Mouse (Mus musculus) heart, embryonic 15.5 days (tissue): ENCODE measurements around the gene Foxm1. TPM values are rescaled to one million over a fixed set of nuclear protein-coding genes. Genes with fewer than 3 reads are reported as not detected.
"Not testable (repeated sequence)": the region's sequence is repeated elsewhere in the genome, so short reads cannot be mapped to it uniquely, and the experiment has no call there.

Experiments
- ATAC-seq: fragments of 200-750 bp; cut with Nextera tagmentation; replicated peaks from 2 replicates; pipeline ENCODE4 v1.8.0; 2017; ENCODE audit warnings: low read depth, moderate TSS enrichment; ENCODE audit not compliant: insufficient number of reproducible peaks, insufficient read depth, low FRiP score
- H3K27ac ChIP-seq: fragments of 300-500 bp; sonication (generic); 2 replicates; pipeline ENCODE4 v1.5.1; 2015; ENCODE audit warnings: mild to moderate bottlenecking, inconsistent platforms
- H3K27me3 ChIP-seq: fragments of 300-500 bp; sonication (generic); 2 replicates; pipeline ENCODE4 v1.6.1; 2015; ENCODE audit warnings: inconsistent platforms
- H3K36me3 ChIP-seq: fragments of 300-500 bp; sonication (generic); 2 replicates; pipeline ENCODE4 v1.6.1; 2015; ENCODE audit warnings: mild to moderate bottlenecking, inconsistent platforms
- H3K4me1 ChIP-seq: fragments of 300-500 bp; sonication (generic); replicated peaks from 2 replicates; pipeline ENCODE4 v1.6.1; 2015; ENCODE audit warnings: inconsistent platforms
- H3K4me2 ChIP-seq: fragments of 300-500 bp; sonication (generic); 2 replicates; pipeline ENCODE4 v1.6.1; 2015; ENCODE audit warnings: inconsistent platforms, mild to moderate bottlenecking, moderate library complexity
- H3K4me3 ChIP-seq: fragments of 300-500 bp; sonication (generic); 2 replicates; pipeline ENCODE4 v1.5.1; 2015; ENCODE audit warnings: mild to moderate bottlenecking, inconsistent platforms
- H3K9ac ChIP-seq: fragments of 300-500 bp; sonication (generic); 2 replicates; pipeline ENCODE4 v1.6.1; 2015; ENCODE audit warnings: mild to moderate bottlenecking, inconsistent platforms
- H3K9me3 ChIP-seq: fragments of 300-500 bp; sonication (generic); replicated peaks from 2 replicates; pipeline ENCODE4 v1.6.1; 2016; ENCODE audit warnings: inconsistent platforms
- WGBS: fragments of 180-500 bp; shearing (Covaris S2); methylation state at CpG from one replicate; pipeline ENCODE4 v1.1.7; 2015; ENCODE audit warnings: mixed read lengths; 5-methylcytosine and 5-hydroxymethylcytosine counted together
- polyA plus RNA-seq: library from polyadenylated mRNA; unstranded; fragments of >200 nt; fragmentation: Nextera tagmentation; extraction: Ambion mirVana; gene quantifications from 2 replicates; pipeline ENCODE4 v1.2.1, GENCODE M21; 2015

Gene Foxm1
- polyA plus RNA-seq, 1 experiment from 2014 or later, result 18.1 TPM

GRCm38 (mm10) chr6:128379636-128380035 lies 16.9 kb downstream of the Foxm1 start:
- 74% methylated on average over 16 of the region's 16 CpGs for WGBS
- H3K9ac ChIP-seq, result no peak overlapping the region
- no peaks in the 10 kb centered on the region for H3K9me3 ChIP-seq
- no peaks in the 10 kb centered on the region for H3K27me3 ChIP-seq
- H3K4me1 ChIP-seq, result peaks cover 6% of the 10 kb centered on the region; the same call in 1 of the 2 replicates
- H3K27ac ChIP-seq, result no peak overlapping the region
- H3K4me3 ChIP-seq, result no peak overlapping the region
- no peak for ATAC-seq
- peaks cover 5% of the 10 kb centered on the region; the same call in 1 of the 2 replicates for H3K36me3 ChIP-seq
- H3K4me2 ChIP-seq, result no peak overlapping the region

GRCm38 (mm10) chr6:128380594-128381167 lies 17.9 kb downstream of the Foxm1 start:
- H3K36me3 ChIP-seq, H3K9me3 ChIP-seq: not testable (repeated sequence)
- 60% methylated on average over 1 of the region's 1 CpGs for WGBS

GRCm38 (mm10) chr6:128381254-128381653 lies 18.5 kb downstream of the Foxm1 start:
- Histone ChIP-seq H3K4me1 (no peaks in the 10 kb centered on the region), H3K27ac (no peak overlapping the region), H3K27me3 (no peaks in the 10 kb centered on the region), H3K9ac (no peak overlapping the region), H3K36me3 (peaks cover 3% of the 10 kb centered on the region; the same call in 1 of the 2 replicates), H3K4me2 (no peak overlapping the region), H3K9me3 (no peaks in the 10 kb centered on the region), H3K4me3 (no peak overlapping the region)
- no peak for ATAC-seq
- 77% methylated on average over 3 of the region's 3 CpGs for WGBS

More at GRCm38 (mm10) chr6:128380594-128381167, 17.9 kb downstream of the Foxm1 start:
- H3K9ac ChIP-seq, ATAC-seq, H3K27ac ChIP-seq, H3K4me1 ChIP-seq, H3K4me3 ChIP-seq, H3K4me2 ChIP-seq, H3K27me3 ChIP-seq: not testable (repeated sequence)

GRCm38 (mm10) chr6:128383752-128384151 lies 21.0 kb downstream of the Foxm1 start:
- no peak for ATAC-seq
- no peaks in the 10 kb centered on the region for H3K4me1 ChIP-seq
- no peak overlapping the region for H3K27ac ChIP-seq
- no peak overlapping the region for H3K4me3 ChIP-seq
- no peaks in the 10 kb centered on the region for H3K9me3 ChIP-seq
- no peaks in the 10 kb centered on the region for H3K36me3 ChIP-seq
- H3K4me2 ChIP-seq, result no peak overlapping the region
- no peaks in the 10 kb centered on the region for H3K27me3 ChIP-seq
- H3K9ac ChIP-seq, result no peak overlapping the region
- WGBS, result 78% methylated on average over 7 of the region's 7 CpGs

- H3K4me1 ChIP-seq, result no peaks in the 10 kb centered on the region
- no peak overlapping the region for H3K4me2 ChIP-seq
- no peak overlapping the region for H3K9ac ChIP-seq
- no peak overlapping the region for H3K4me3 ChIP-seq
- H3K27ac ChIP-seq, result no peak overlapping the region
- no peaks in the 10 kb centered on the region for H3K36me3 ChIP-seq
- WGBS, result 68% methylated on average over 1 of the region's 1 CpGs
- no peak for ATAC-seq
- H3K9me3 ChIP-seq, result no peaks in the 10 kb centered on the region
- H3K27me3 ChIP-seq, result no peaks in the 10 kb centered on the region
Measured at GRCm38 (mm10) chr6:128385026-128385425, 22.3 kb downstream of the Foxm1 start.

GRCm38 (mm10) chr6:128389185-128389584 lies 26.4 kb downstream of the Foxm1 start:
- H3K27ac ChIP-seq, result no peak overlapping the region
- no peak overlapping the region for H3K4me3 ChIP-seq
- H3K27me3 ChIP-seq, result no peaks in the 10 kb centered on the region
- no peaks in the 10 kb centered on the region for H3K4me1 ChIP-seq
- H3K4me2 ChIP-seq, result no peak overlapping the region
- H3K36me3 ChIP-seq, result no peaks in the 10 kb centered on the region
- no peak for ATAC-seq
- no peak overlapping the region for H3K9ac ChIP-seq
- no peaks in the 10 kb centered on the region for H3K9me3 ChIP-seq
- 76% methylated on average over 1 of the region's 1 CpGs for WGBS

- H3K4me2 ChIP-seq, result no peak overlapping the region
- no peaks in the 10 kb centered on the region for H3K4me1 ChIP-seq
- no peak overlapping the region for H3K4me3 ChIP-seq
- H3K27me3 ChIP-seq, result no peaks in the 10 kb centered on the region
- H3K9me3 ChIP-seq, result no peaks in the 10 kb centered on the region
- no peak overlapping the region for H3K27ac ChIP-seq
- no peak for ATAC-seq
- H3K9ac ChIP-seq, result no peak overlapping the region
- H3K36me3 ChIP-seq, result no peaks in the 10 kb centered on the region
- 25% methylated on average over 1 of the region's 1 CpGs for WGBS
Measured at GRCm38 (mm10) chr6:128390683-128391082, 27.9 kb downstream of the Foxm1 start.

GRCm38 (mm10) chr6:128397574-128398261 lies 35.0 kb downstream of the Foxm1 start:
- H3K9me3 ChIP-seq, result no peaks in the 10 kb centered on the region
- no peak overlapping the region for H3K4me3 ChIP-seq
- H3K27ac ChIP-seq, result no peak overlapping the region
- H3K9ac ChIP-seq, result no peak overlapping the region
- ATAC-seq, result no peak
- no peaks in the 10 kb centered on the region for H3K36me3 ChIP-seq
- 74% methylated on average over 7 of the region's 7 CpGs for WGBS
- no peak overlapping the region for H3K4me2 ChIP-seq
- H3K4me1 ChIP-seq, result peaks cover 13% of the 10 kb centered on the region
- H3K27me3 ChIP-seq, result no peaks in the 10 kb centered on the region

- H3K9me3 ChIP-seq, result no peaks in the 10 kb centered on the region
- H3K4me2 ChIP-seq, result peak within 1 kb of the TSS; percentile 60
- no peaks in the 10 kb centered on the region for H3K36me3 ChIP-seq
- peaks cover 13% of the 10 kb centered on the region for H3K4me1 ChIP-seq
- WGBS, result 51% methylated on average over 3 of the region's 3 CpGs
- no peaks in the 10 kb centered on the region for H3K27me3 ChIP-seq
- no peak for ATAC-seq
- H3K4me3 ChIP-seq, result peak within 1 kb of the TSS; percentile 34
- H3K9ac ChIP-seq, result peak within 1 kb of the TSS; percentile 41; the same call in 1 of the 2 replicates
- peak within 1 kb of the TSS; percentile 2; the same call in 1 of the 2 replicates for H3K27ac ChIP-seq
Measured at GRCm38 (mm10) chr6:128398996-128399395, 36.2 kb downstream of the Foxm1 start, which contains the start of gene Nrip2. TSS of gene Nrip2 (plus strand) at chr6:128399296.

- peak overlapping the region; percentile 41; the same call in 1 of the 2 replicates for H3K9ac ChIP-seq
- peak; percentile 29; the same call in 1 of the 2 replicates for ATAC-seq
- 13% methylated on average over 13 of the region's 21 CpGs for WGBS
- H3K36me3 ChIP-seq, result no peaks in the 10 kb centered on the region
- peaks cover 15% of the 10 kb centered on the region for H3K4me1 ChIP-seq
- H3K27ac ChIP-seq, result peak overlapping the region; percentile 2; the same call in 1 of the 2 replicates
- peak overlapping the region; percentile 60 for H3K4me2 ChIP-seq
- peak overlapping the region; percentile 34 for H3K4me3 ChIP-seq
- no peaks in the 10 kb centered on the region for H3K27me3 ChIP-seq
- no peaks in the 10 kb centered on the region for H3K9me3 ChIP-seq
Measured at GRCm38 (mm10) chr6:128399421-128400185, 36.8 kb downstream of the Foxm1 start.

- no peak overlapping the region for H3K27ac ChIP-seq
- 49% methylated on average over 5 of the region's 5 CpGs for WGBS
Measured at GRCm38 (mm10) chr6:128404708-128405107, 41.9 kb downstream of the Foxm1 start.

More at GRCm38 (mm10) chr6:128404708-128405107, 41.9 kb downstream of the Foxm1 start:
- H3K27me3 ChIP-seq, result no peaks in the 10 kb centered on the region
- peaks cover 13% of the 10 kb centered on the region for H3K4me1 ChIP-seq
- no peak for ATAC-seq
- H3K36me3 ChIP-seq, result peaks cover 20% of the 10 kb centered on the region
- H3K4me3 ChIP-seq, result no peak overlapping the region
- no peak overlapping the region for H3K9ac ChIP-seq
- no peaks in the 10 kb centered on the region for H3K9me3 ChIP-seq
- no peak overlapping the region for H3K4me2 ChIP-seq
